In the genomic region with DNA sequence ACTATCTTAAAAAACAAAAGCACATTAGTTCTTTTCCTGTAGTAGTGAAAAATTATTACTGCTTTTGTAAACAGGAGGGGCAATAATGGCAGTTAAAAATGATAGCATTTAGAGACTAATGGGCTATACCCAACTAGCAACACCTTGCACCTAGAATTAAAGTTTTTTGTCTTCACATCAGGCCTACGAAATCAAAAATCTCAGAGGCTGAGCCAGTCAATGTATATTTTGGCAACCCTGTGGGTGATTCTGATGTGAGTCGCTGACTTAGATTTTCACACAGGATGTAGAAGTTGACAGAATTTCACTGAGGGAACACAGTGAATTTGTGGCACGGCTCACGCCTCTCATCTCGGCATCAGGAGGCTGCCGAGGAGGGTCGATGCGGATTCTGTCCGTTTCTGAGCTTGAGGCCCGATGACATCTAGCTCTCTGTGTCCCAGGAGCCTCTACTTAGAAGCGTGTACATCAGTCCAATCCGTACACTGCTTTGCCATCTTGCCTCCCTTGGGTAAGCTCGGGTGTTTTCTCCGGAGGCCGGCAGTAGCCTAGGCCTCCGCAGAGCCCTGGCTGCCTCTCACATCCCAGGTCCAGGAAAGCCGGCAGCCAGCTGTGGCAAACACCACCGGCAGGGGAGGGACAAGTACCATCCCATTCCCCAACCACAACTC, we compare ENCODE assay signal across 8 mouse cellular contexts. TPM values are rescaled to one million over a fixed set of nuclear protein-coding genes. Genes with fewer than 3 reads are reported as not detected.
A peak's percentile ranks its signal among the peaks of the same experiment; 100 is the strongest.
DNase-seq lines count a peak whose midpoint lies in the region; ATAC-seq and TF ChIP-seq lines count a peak whose summit lies in the region.

No protein-coding gene starts in this region.

- no peaks in the 10 kb centered on the region for H3K9me3 ChIP-seq in heart, embryonic 12.5 days (replicated peaks)
- H3K9me3 ChIP-seq in MEL (replicated peaks; ENCODE audit: insufficient read depth, low read length), result no peaks in the 10 kb centered on the region
- no peaks in the 10 kb centered on the region for H3K9me3 ChIP-seq in hindbrain, embryonic 11.5 days (ENCODE audit: control insufficient read depth, low read length)
- no peaks in the 10 kb centered on the region for H3K9me3 ChIP-seq in midbrain, embryonic 12.5 days

- H3K4me3 ChIP-seq in heart, embryonic 12.5 days, result peak overlapping the region; percentile 99
- peak overlapping the region; percentile 74 to 85 for H3K4me3 ChIP-seq in MEL (ENCODE audit: control insufficient read depth in 1 of 2, insufficient read depth in 1 of 2, low read depth in 2 of 2, low read length in 2 of 2)
- peak overlapping the region; percentile 85 for H3K4me3 ChIP-seq in hindbrain, embryonic 11.5 days (ENCODE audit: low read depth, low read length)
- H3K4me3 ChIP-seq in midbrain, embryonic 12.5 days, result peak overlapping the region; percentile 95

- no peak for TF ChIP-seq EP300 in MEL (IDR thresholded peaks at IDR 0.05; ENCODE audit: low read depth in 1 of 2, low read length in 2 of 2)

- peak overlapping the region; percentile 76 for H3K4me2 ChIP-seq in heart, embryonic 12.5 days
- H3K4me2 ChIP-seq in hindbrain, embryonic 11.5 days (replicated peaks; ENCODE audit: low read depth, low read length), result peak overlapping the region; percentile 49
- H3K4me2 ChIP-seq in midbrain, embryonic 12.5 days (replicated peaks), result peak overlapping the region; percentile 86

- H3K9ac ChIP-seq in heart, embryonic 12.5 days, result peak overlapping the region; percentile 86
- peak overlapping the region; percentile 100 for H3K9ac ChIP-seq in MEL (ENCODE audit: control insufficient read depth, low read depth, low read length, poor library complexity, severe bottlenecking)
- peak overlapping the region; percentile 72 for H3K9ac ChIP-seq in hindbrain, embryonic 11.5 days (ENCODE audit: low read depth, low read length)
- H3K9ac ChIP-seq in midbrain, embryonic 12.5 days (replicated peaks), result peak overlapping the region; percentile 83

- H3K79me2 ChIP-seq in MEL (ENCODE audit: control insufficient read depth, insufficient read depth, low read length, poor library complexity), result peaks cover 64% of the 10 kb centered on the region

- no peak for DNase-seq in heart, postnatal 25 days (ENCODE audit: low spot score)
- no peak for DNase-seq in MEL (ENCODE audit: low read depth, low spot score)
- DNase-seq in hindbrain, embryonic 11.5 days (ENCODE audit: low spot score), result no peak
- DNase-seq in ovary, adult 18-20 months (ENCODE audit: low spot score), result no peak
- no peak for DNase-seq in spleen, postnatal 14 days (ENCODE audit: low spot score in 2 of 2)
- DNase-seq in embryo, embryonic 9.5 days (ENCODE audit: extremely low spot score), result no peak

- peaks cover 18% of the 10 kb centered on the region for H3K4me1 ChIP-seq in heart, embryonic 12.5 days (replicated peaks)
- H3K4me1 ChIP-seq in MEL (ENCODE audit: control insufficient read depth in 1 of 2, insufficient read depth in 2 of 2, low read length in 2 of 2), result peaks cover 0 to 11% of the 10 kb centered on the region in 2 experiments; a peak in 3 of 4 replicates
- no peaks in the 10 kb centered on the region; the same call in 1 of the 2 replicates for H3K4me1 ChIP-seq in hindbrain, embryonic 11.5 days (replicated peaks; ENCODE audit: control insufficient read depth, insufficient read depth, low read length)
- peaks cover 10% of the 10 kb centered on the region for H3K4me1 ChIP-seq in midbrain, embryonic 12.5 days

- 3% methylated on average over 18 of the region's 18 CpGs for WGBS in heart, embryonic 12.5 days
- WGBS in hindbrain, embryonic 11.5 days, result 3% methylated on average over 18 of the region's 18 CpGs
- WGBS in midbrain, embryonic 12.5 days, result 3% methylated on average over 18 of the region's 18 CpGs

- TF ChIP-seq POLR2A in MEL (IDR thresholded peaks at IDR 0.05; ENCODE audit: control insufficient read depth in 1 of 2, insufficient read depth in 1 of 2, low read depth in 1 of 2, low read length in 2 of 2, poor library complexity in 1 of 2), result no peak; a peak in 1 of 4 replicates

- peak overlapping the region; percentile 74 for H3K27ac ChIP-seq in heart, embryonic 12.5 days (ENCODE audit: poor library complexity, severe bottlenecking)
- peak overlapping the region; percentile 99 for H3K27ac ChIP-seq in MEL (ENCODE audit: control insufficient read depth, low read depth, low read length)
- peak overlapping the region; percentile 87 for H3K27ac ChIP-seq in hindbrain, embryonic 11.5 days (ENCODE audit: low read depth, low read length)
- H3K27ac ChIP-seq in midbrain, embryonic 12.5 days (replicated peaks), result peak overlapping the region; percentile 88

- intact Hi-C loops in heart, postnatal 25 days (cut with DNase I), result loop anchor here (5.0 kb wide), 1 partner anchor 170 kb away; a partner anchor contains a TSS

- TF ChIP-seq CTCF in MEL (IDR thresholded peaks at IDR 0.05 in 2 of 3, conservative IDR thresholded peaks at IDR 0.05 in 1 of 3; ENCODE audit: control insufficient read depth in 1 of 3, insufficient read depth in 1 of 3, low read depth in 2 of 3, low read length in 3 of 3, poor library complexity in 1 of 3, severe bottlenecking in 1 of 3), result no peak

- no peak for TF ChIP-seq RAD21 in MEL (IDR thresholded peaks at IDR 0.05; ENCODE audit: low read depth, low read length)

- no peaks in the 10 kb centered on the region for H3K27me3 ChIP-seq in heart, embryonic 12.5 days (replicated peaks)
- H3K27me3 ChIP-seq in MEL (ENCODE audit: control insufficient read depth in 1 of 2, insufficient read depth in 2 of 2, low read length in 2 of 2), result no peaks in the 10 kb centered on the region
- H3K27me3 ChIP-seq in hindbrain, embryonic 11.5 days (ENCODE audit: control insufficient read depth, insufficient read depth, low read length), result no peaks in the 10 kb centered on the region
- H3K27me3 ChIP-seq in midbrain, embryonic 12.5 days, result no peaks in the 10 kb centered on the region

- peak; percentile 54 for ATAC-seq in heart, embryonic 12.5 days (ENCODE audit: insufficient number of reproducible peaks, low FRiP score)
- ATAC-seq in hindbrain, embryonic 11.5 days (ENCODE audit: low FRiP score), result 0 out of 2 replicates have a peak, but pooled peaks have one; percentile 61
- ATAC-seq in midbrain, embryonic 12.5 days (ENCODE audit: low FRiP score, low read depth), result peak; percentile 65

- H3K36me3 ChIP-seq in heart, embryonic 12.5 days, result peaks cover 36% of the 10 kb centered on the region
- H3K36me3 ChIP-seq in MEL (ENCODE audit: control insufficient read depth in 1 of 2, insufficient read depth in 2 of 2, low read length in 2 of 2), result peaks cover 26 to 40% of the 10 kb centered on the region in 2 experiments
- peaks cover 12% of the 10 kb centered on the region for H3K36me3 ChIP-seq in hindbrain, embryonic 11.5 days (ENCODE audit: control insufficient read depth, insufficient read depth, low read length)
- H3K36me3 ChIP-seq in midbrain, embryonic 12.5 days, result peaks cover 26% of the 10 kb centered on the region

TF ChIP-seq in MEL, 35 proteins besides CTCF, POLR2A, EP300 and RAD21 (continues in another document):
- TF ChIP-seq TAL1 (IDR thresholded peaks at IDR 0.05; ENCODE audit: low read length), result no peak
- TF ChIP-seq POLR2AphosphoS2 (IDR thresholded peaks at IDR 0.05; ENCODE audit: low read length), result no peak
- 0 out of 2 replicates have a peak, but pooled peaks have one; percentile 9 for TF ChIP-seq ETS1 (IDR thresholded peaks at IDR 0.05; ENCODE audit: low read depth, low read length)
- peak; percentile 68 for TF ChIP-seq MAX (IDR thresholded peaks at IDR 0.05; ENCODE audit: low read length)
- peak; percentile 86; the same call in 1 of the 2 replicates for TF ChIP-seq CHD1 (IDR thresholded peaks at IDR 0.05; ENCODE audit: low read depth, low read length)
- TF ChIP-seq SMC3 (IDR thresholded peaks at IDR 0.05; ENCODE audit: low read depth, low read length), result no peak
- no peak for TF ChIP-seq MYC (IDR thresholded peaks at IDR 0.05; ENCODE audit: low read depth, low read length)
- TF ChIP-seq KAT2A (conservative IDR thresholded peaks at IDR 0.05; ENCODE audit: low read depth, low read length), result no peak

RNA-seq across cellular contexts. Expression of a gene that starts 0.6 kb away (rescaled TPM):
- polyA plus RNA-seq in heart, embryonic 12.5 days (2016; fragmentation: Nextera tagmentation; extraction: Ambion mirVana), result 28.0 and 28.6 TPM in 2 replicates
- under 1 TPM; 0.42 to 0.62 TPM for total RNA-seq in heart, postnatal 25 days (2021)
- total RNA-seq in MEL (2012; rRNA removed), result 60.6 and 67.5 TPM in 2 replicates
- polyA plus RNA-seq in MEL (2012; ENCODE audit: insufficient read depth in 1 of 2, insufficient read length in 2 of 2, low read depth in 1 of 2, low replicate concordance in 2 of 2, missing spikeins in 1 of 2), result 10 to 100 TPM in 1 of 2 experiments, not detected in 1; 89.2 TPM
- 27.0 and 27.9 TPM in 2 replicates for polyA plus RNA-seq in hindbrain, embryonic 11.5 days (2014; fragmentation: Nextera tagmentation; extraction: Ambion mirVana)
- 24.8 and 27.9 TPM in 2 replicates for polyA plus RNA-seq in midbrain, embryonic 12.5 days (2016; fragmentation: Nextera tagmentation; extraction: Ambion mirVana)

RNA-seq across cellular contexts. Expression of a gene that starts 0.9 kb away (rescaled TPM):
- polyA plus RNA-seq in heart, embryonic 12.5 days (2016; fragmentation: Nextera tagmentation; extraction: Ambion mirVana), result 801 and 832 TPM in 2 replicates
- total RNA-seq in heart, postnatal 25 days (2021), result 100 to 1,000 TPM; 433 to 462 TPM
- 1,761 and 1,775 TPM in 2 replicates for total RNA-seq in MEL (2012; rRNA removed)
- polyA plus RNA-seq in MEL (2012; ENCODE audit: insufficient read depth in 1 of 2, insufficient read length in 2 of 2, low read depth in 1 of 2, low replicate concordance in 2 of 2, missing spikeins in 1 of 2), result 1,000 to 10,000 TPM in 1 of 2 experiments, 100 to 1,000 TPM in 1; 124 to 3,157 TPM
- 1,100 and 1,121 TPM in 2 replicates for polyA plus RNA-seq in hindbrain, embryonic 11.5 days (2014; fragmentation: Nextera tagmentation; extraction: Ambion mirVana)
- polyA plus RNA-seq in midbrain, embryonic 12.5 days (2016; fragmentation: Nextera tagmentation; extraction: Ambion mirVana), result 799 and 822 TPM in 2 replicates

RNA-seq across cellular contexts. Expression of a gene that starts 6.8 kb away (rescaled TPM):
- 21.9 and 23.0 TPM in 2 replicates for polyA plus RNA-seq in heart, embryonic 12.5 days (2016; fragmentation: Nextera tagmentation; extraction: Ambion mirVana)
- 10 to 100 TPM; 21.6 to 23.5 TPM for total RNA-seq in heart, postnatal 25 days (2021)
- 9.4 and 10.6 TPM in 2 replicates for total RNA-seq in MEL (2012; rRNA removed)
- polyA plus RNA-seq in MEL (2012; ENCODE audit: insufficient read depth in 1 of 2, insufficient read length in 2 of 2, low read depth in 1 of 2, low replicate concordance in 2 of 2, missing spikeins in 1 of 2), result 1 to 10 TPM in 1 of 2 experiments, not detected in 1; 8.6 TPM
- 33.4 and 37.4 TPM in 2 replicates for polyA plus RNA-seq in hindbrain, embryonic 11.5 days (2014; fragmentation: Nextera tagmentation; extraction: Ambion mirVana)
- polyA plus RNA-seq in midbrain, embryonic 12.5 days (2016; fragmentation: Nextera tagmentation; extraction: Ambion mirVana), result 34.5 and 35.4 TPM in 2 replicates

RNA-seq across cellular contexts. Expression of a gene that starts 55.3 kb away (rescaled TPM):
- 0.14 TPM in 1 of 2 replicates, not detected in the other for polyA plus RNA-seq in heart, embryonic 12.5 days (2016; fragmentation: Nextera tagmentation; extraction: Ambion mirVana)
- not detected for total RNA-seq in heart, postnatal 25 days (2021)
- 0.46 and 0.54 TPM in 2 replicates for total RNA-seq in MEL (2012; rRNA removed)
- polyA plus RNA-seq in MEL (2012; ENCODE audit: insufficient read depth in 1 of 2, insufficient read length in 2 of 2, low read depth in 1 of 2, low replicate concordance in 2 of 2, missing spikeins in 1 of 2), result not detected
- not detected in 2 replicates for polyA plus RNA-seq in hindbrain, embryonic 11.5 days (2014; fragmentation: Nextera tagmentation; extraction: Ambion mirVana)
- polyA plus RNA-seq in midbrain, embryonic 12.5 days (2016; fragmentation: Nextera tagmentation; extraction: Ambion mirVana), result not detected in 2 replicates
